Mouse (Mus musculus): ENCODE measurements around the gene Olfr653. TPM values are rescaled to one million over a fixed set of nuclear protein-coding genes. Genes with fewer than 3 reads are reported as not detected.

The Olfr653 gene
- polyA plus RNA-seq (2012) = not detected in 2 replicates

GRCm38 (mm10) chr7:104577014-104577413, at the start of gene Olfr653:
Gene Olfr653 (plus strand): TSS chr7:104577314.

GRCm38 (mm10) chr7:104549833-104550232, 27.3 kb upstream of the Olfr653 start, which contains the start of gene Olfr651:
Gene Olfr651 (plus strand): TSS chr7:104550133.

GRCm38 (mm10) chr7:104560601-104561000, 16.5 kb upstream of the Olfr653 start, which contains the start of gene Olfr652:
Gene Olfr652 (plus strand): TSS chr7:104560901.

GRCm38 (mm10) chr7:104586725-104587124, 9.6 kb downstream of the Olfr653 start, which contains the start of gene Olfr654:
Gene Olfr654 (plus strand): TSS chr7:104587025.

GRCm38 (mm10) chr7:104601679-104602078, 24.6 kb downstream of the Olfr653 start, which contains the start of gene Olfr655:
Gene Olfr655 (minus strand): TSS chr7:104601779.

GRCm38 (mm10) chr7:104613655-104614054, 36.5 kb downstream of the Olfr653 start, which contains the start of gene Olfr656:
Gene Olfr656 (plus strand): TSS chr7:104613955.

GRCm38 (mm10) chr7:104624494-104624893, 47.4 kb downstream of the Olfr653 start, which contains the start of gene Olfr657:
Gene Olfr657 (plus strand): TSS chr7:104624794.

Other genes with a start within 250 kb of the Olfr653 start
- not detected in 2 replicates for gene Trim34b, start 247.8 kb upstream of the Olfr653 start, polyA plus RNA-seq (2012)
- 0.45 and 0.74 TPM in 2 replicates for gene Trim12c, start 224.0 kb upstream of the Olfr653 start, polyA plus RNA-seq (2012)
- 0.12 TPM in 1 of 2 replicates, not detected in the other for gene Trim30b, start 207.4 kb upstream of the Olfr653 start, polyA plus RNA-seq (2012)
- gene Trim30c, start 176.5 kb upstream of the Olfr653 start, polyA plus RNA-seq (2012) = not detected in 2 replicates
- 1.5 and 5.2 TPM in 2 replicates for gene Trim30a, start 112.1 kb upstream of the Olfr653 start, polyA plus RNA-seq (2012)
- 0.48 and 0.60 TPM in 2 replicates for gene Trim30d, start 69.5 kb upstream of the Olfr653 start, polyA plus RNA-seq (2012)
- gene Olfr651, start 27.2 kb upstream of the Olfr653 start, polyA plus RNA-seq (2012) = not detected in 2 replicates
- not detected in 2 replicates for gene Olfr652, start 16.4 kb upstream of the Olfr653 start, polyA plus RNA-seq (2012)
- not detected in 2 replicates for gene Olfr654, start 9.7 kb downstream of the Olfr653 start, polyA plus RNA-seq (2012)
- not detected in 2 replicates for gene Olfr655, start 24.5 kb downstream of the Olfr653 start, polyA plus RNA-seq (2012)
- not detected in 2 replicates for gene Olfr656, start 36.6 kb downstream of the Olfr653 start, polyA plus RNA-seq (2012)
- gene Olfr657, start 47.5 kb downstream of the Olfr653 start, polyA plus RNA-seq (2012) = not detected in 2 replicates
- not detected in 2 replicates for gene Olfr658, start 70.0 kb downstream of the Olfr653 start, polyA plus RNA-seq (2012)
- gene Olfr659, start 89.4 kb downstream of the Olfr653 start, polyA plus RNA-seq (2012) = 0.01 TPM in 1 of 2 replicates, not detected in the other
- gene Olfr661, start 109.2 kb downstream of the Olfr653 start, polyA plus RNA-seq (2012) = not detected in 2 replicates
- not detected in 2 replicates for gene Usp17le, start 200.2 kb downstream of the Olfr653 start, polyA plus RNA-seq (2012)

All from megakaryocyte-erythroid progenitor cell, adult 5 weeks (primary cell).